Comparison of ENCODE assay signal across 13 mouse cellular contexts in genomic region chr11:103355251-103355650, GRCm38 (mm10). TPM values are rescaled to one million over a fixed set of nuclear protein-coding genes. Genes with fewer than 3 reads are reported as not detected.
DNase-seq lines count a peak whose midpoint lies in the region; ATAC-seq and TF ChIP-seq lines count a peak whose summit lies in the region.
"Had no signal": no experiment of that assay in that cellular context is flagged by ENCODE, and none has a peak within 500 bp of the region (broad histone marks: within the 10 kb centered on the region; RNA-seq: fewer than 3 reads in every experiment).

No protein-coding gene starts in this region.

- no peak for TF ChIP-seq EP300 in lung, postnatal 0 days (IDR thresholded peaks at IDR 0.05)

- DNase-seq in embryo, embryonic 10.5 days (ENCODE audit: low spot score), result peak; percentile 13
- no peak for DNase-seq in embryo, embryonic 9.5 days (ENCODE audit: extremely low spot score)
- DNase-seq in lung, postnatal 0 days (ENCODE audit: low spot score), result peak; percentile 44
- DNase-seq in lung, adult 18-20 months, result no peak
- peak; percentile 86 to 92 for DNase-seq in kidney, adult 8-10 months
- DNase-seq in adrenal gland, adult 8-10 months, result no peak
- no peak for DNase-seq in Muller cell, postnatal 12 days (ENCODE audit: inconsistent ontology term)
- DNase-seq: cerebellum, adult 11-12 months; forebrain, postnatal 0 days; layer of hippocampus, postnatal 36 days; lung, postnatal 36 days had no signal

- H3K4me3 ChIP-seq in lung, postnatal 0 days (ENCODE audit: low read depth, low read length), result no peak overlapping the region
- peak overlapping the region; percentile 11; the same call in 1 of the 2 replicates for H3K4me3 ChIP-seq in stomach, embryonic 14.5 days (ENCODE audit: low read depth, low read length)

- H3K4me1 ChIP-seq in lung, postnatal 0 days (ENCODE audit: insufficient read depth, low read depth, low read length), result no peaks in the 10 kb centered on the region; the same call in 1 of the 2 replicates
- H3K4me1 ChIP-seq in stomach, embryonic 14.5 days (ENCODE audit: control insufficient read depth, insufficient read depth, low read length), result peaks cover 3% of the 10 kb centered on the region; the same call in 1 of the 2 replicates

- no peak overlapping the region for H3K4me2 ChIP-seq in lung, postnatal 0 days (replicated peaks; ENCODE audit: low read depth, low read length)
- peak overlapping the region; percentile 25 for H3K4me2 ChIP-seq in stomach, embryonic 14.5 days (replicated peaks; ENCODE audit: low read depth, low read length)

- H3K27me3 ChIP-seq in lung, postnatal 0 days (replicated peaks; ENCODE audit: insufficient read depth, low read length), result peaks cover 3% of the 10 kb centered on the region; the same call in 1 of the 2 replicates
- peaks cover 5% of the 10 kb centered on the region; the same call in 1 of the 2 replicates for H3K27me3 ChIP-seq in stomach, embryonic 14.5 days (ENCODE audit: control insufficient read depth, insufficient read depth, low read length)

- no peak for TF ChIP-seq CTCF in lung, postnatal 0 days (IDR thresholded peaks at IDR 0.05)

- no peak; the same call in 1 of the 2 replicates for ATAC-seq in lung, postnatal 0 days
- no peak for ATAC-seq in stomach, embryonic 14.5 days (ENCODE audit: insufficient number of reproducible peaks, insufficient read depth, low FRiP score, low read depth)
- ATAC-seq: forebrain, postnatal 0 days had no signal

- H3K9ac ChIP-seq in lung, postnatal 0 days (replicated peaks; ENCODE audit: low read depth), result no peak overlapping the region
- no peak overlapping the region for H3K9ac ChIP-seq in stomach, embryonic 14.5 days (replicated peaks; ENCODE audit: low read depth, low read length)
- H3K9ac ChIP-seq: forebrain, postnatal 0 days; limb, embryonic 13.5 days had no signal

- H3K36me3 ChIP-seq in lung, postnatal 0 days (ENCODE audit: insufficient read depth, low read length), result no peaks in the 10 kb centered on the region
- no peaks in the 10 kb centered on the region for H3K36me3 ChIP-seq in stomach, embryonic 14.5 days (ENCODE audit: control insufficient read depth, insufficient read depth, low read length)
- H3K36me3 ChIP-seq: limb, embryonic 13.5 days had no signal

- H3K9me3 ChIP-seq in lung, postnatal 0 days (ENCODE audit: low read length), result no peaks in the 10 kb centered on the region
- 0 out of 2 replicates have a peak, but pooled peaks cover 5% of the 10 kb centered on the region for H3K9me3 ChIP-seq in stomach, embryonic 14.5 days (ENCODE audit: control insufficient read depth, low read depth, low read length)

- 26% methylated on average over 11 of the region's 11 CpGs for WGBS in lung, postnatal 0 days
- WGBS in stomach, embryonic 14.5 days, result 22% methylated on average over 11 of the region's 11 CpGs

- no peak overlapping the region for H3K27ac ChIP-seq in lung, postnatal 0 days (ENCODE audit: low read length)
- peak overlapping the region; percentile 23; the same call in 1 of the 2 replicates for H3K27ac ChIP-seq in stomach, embryonic 14.5 days (ENCODE audit: low read length)
- H3K27ac ChIP-seq: limb, embryonic 13.5 days had no signal

RNA-seq across cellular contexts. Expression of gene Arhgap27, which starts 8.2 kb away (rescaled TPM):
- 18.5 and 20.0 TPM in 2 replicates for polyA plus RNA-seq in lung, postnatal 0 days (2015; fragmentation: Nextera tagmentation; extraction: Ambion mirVana)
- 13.2 and 16.4 TPM in 2 replicates for polyA plus RNA-seq in stomach, embryonic 14.5 days (2014; fragmentation: Nextera tagmentation; extraction: Ambion mirVana)
- total RNA-seq in adrenal gland, adult 8-10 months (2022), result 10 to 100 TPM; 11.9 to 22.2 (median 15.9) TPM

RNA-seq across cellular contexts. Expression of gene Plekhm1, which starts 57.2 kb away (rescaled TPM):
- polyA plus RNA-seq in lung, postnatal 0 days (2015; fragmentation: Nextera tagmentation; extraction: Ambion mirVana), result 8.1 and 9.4 TPM in 2 replicates
- 7.5 and 9.2 TPM in 2 replicates for polyA plus RNA-seq in stomach, embryonic 14.5 days (2014; fragmentation: Nextera tagmentation; extraction: Ambion mirVana)
- total RNA-seq in adrenal gland, adult 8-10 months (2022), result 10 to 100 TPM; 21.9 to 27.6 (median 26.0) TPM

Comparison
In these comparisons a context has a peak if more than half of its experiments do, and no peak if none do; other contexts are left out.
1. DNase-seq: peak in embryo, embryonic 10.5 days (single experiment), lung, postnatal 0 days (single experiment) and kidney, adult 8-10 months (2 of 2); none in embryo, embryonic 9.5 days (single experiment), lung, adult 18-20 months (0 of 2), adrenal gland, adult 8-10 months (single experiment) and Muller cell, postnatal 12 days (single experiment).